Mouse (Mus musculus) urinary bladder, adult 2 months (tissue): ENCODE data around the gene Tenm4. TPM values are rescaled to one million over a fixed set of nuclear protein-coding genes. Genes with fewer than 3 reads are reported as not detected.
"Not testable (repeated sequence)": the region's sequence is repeated elsewhere in the genome, so short reads cannot be mapped to it uniquely, and the experiment has no call there.

Experiments
- DNase-seq: peaks from one replicate; pipeline ENCODE4 v3.0.0; 2022; ENCODE audit warnings: low spot score
- polyA plus RNA-seq: library from polyadenylated mRNA; depleted of rRNA; stranded (reverse); fragments of >200 nt; gene quantifications from 2 replicates; pipeline ENCODE4 v1.2.3, GENCODE M21; 2012

Tenm4 gene
- polyA plus RNA-seq, 1 experiment = 0.65 TPM

DNA sequence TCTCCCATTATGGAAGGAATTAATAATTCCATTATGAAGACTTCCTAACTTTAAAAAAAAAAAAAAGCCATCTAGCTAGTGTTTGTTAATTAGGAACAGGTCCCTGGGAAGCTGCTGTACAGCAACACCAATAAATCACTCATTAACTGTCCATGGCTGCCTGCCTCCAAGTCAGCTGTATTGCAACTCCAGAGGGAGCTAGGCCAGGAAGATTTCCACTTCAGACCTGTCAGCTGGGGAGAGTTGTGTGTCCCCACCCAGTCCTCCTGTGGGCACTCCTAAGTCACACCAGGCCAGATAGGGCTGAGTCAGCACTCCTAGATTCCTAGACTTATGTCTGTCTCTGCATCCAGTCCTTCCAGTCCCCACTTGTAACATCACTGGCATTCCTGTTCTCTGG lies 399.9 kb downstream of the Tenm4 start:
- no peak for DNase-seq

DNA sequence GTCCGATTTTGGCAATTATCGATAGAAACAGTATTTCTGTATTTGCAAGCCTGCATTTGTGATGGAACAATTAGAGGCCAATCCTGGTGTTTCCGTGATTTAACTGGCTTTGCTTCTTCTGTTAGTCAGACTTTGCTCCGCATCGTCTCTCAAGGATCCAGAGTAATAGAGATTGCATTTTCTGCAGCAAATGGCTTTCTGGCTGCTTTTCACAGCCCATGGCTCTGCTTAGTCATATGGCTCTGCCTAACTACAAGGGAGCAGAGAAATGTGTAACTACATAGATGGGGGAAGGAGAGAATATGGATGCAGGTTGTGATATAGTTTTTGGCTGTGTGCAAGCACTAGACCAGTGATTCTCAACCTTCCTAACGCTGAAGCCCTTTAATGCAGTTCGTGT lies 401.9 kb downstream of the Tenm4 start:
- no peak for DNase-seq

DNA sequence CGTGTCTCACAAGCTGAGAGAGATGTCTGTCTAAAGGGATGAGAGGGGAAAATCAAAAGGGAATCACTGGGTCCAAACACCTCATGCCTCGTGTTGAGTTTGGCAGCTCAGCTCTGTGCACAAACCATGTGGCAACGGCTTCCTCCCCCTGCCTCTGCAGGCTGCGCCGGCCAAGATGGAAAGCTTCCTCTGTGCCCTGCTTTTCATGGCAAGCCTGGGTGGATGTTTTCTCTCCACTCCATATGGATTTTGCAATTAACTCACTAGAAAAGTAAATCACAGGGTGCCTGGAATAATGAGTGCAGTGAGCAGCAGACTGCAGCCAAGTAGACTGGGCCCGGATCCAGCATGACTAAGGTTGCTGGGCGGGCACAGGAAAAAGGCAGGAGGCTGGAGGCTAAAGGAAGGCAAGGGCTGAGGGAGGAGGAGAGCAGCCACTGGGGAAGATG lies 404.2 kb downstream of the Tenm4 start:
- DNase-seq = peak; percentile 38

DNA sequence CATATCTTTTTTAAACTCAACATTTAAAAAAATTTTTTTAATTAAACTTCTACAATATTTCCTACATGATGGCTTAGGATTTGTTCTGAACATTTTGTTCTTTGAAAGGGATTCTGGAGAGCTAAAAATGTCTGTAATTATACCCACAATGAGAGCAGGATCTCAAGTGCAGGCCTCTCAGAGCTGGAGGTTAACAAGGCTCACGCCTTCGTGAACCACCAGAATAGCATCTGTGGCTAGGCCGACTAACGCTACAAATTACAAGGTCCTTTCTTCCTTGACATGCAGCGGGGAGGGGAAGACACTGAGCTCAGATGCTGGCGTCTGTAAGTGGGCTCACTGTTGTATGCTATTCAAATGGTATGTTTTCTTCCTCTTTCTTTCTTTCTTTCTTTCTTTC lies 411.7 kb downstream of the Tenm4 start:
- DNase-seq = no peak

DNA sequence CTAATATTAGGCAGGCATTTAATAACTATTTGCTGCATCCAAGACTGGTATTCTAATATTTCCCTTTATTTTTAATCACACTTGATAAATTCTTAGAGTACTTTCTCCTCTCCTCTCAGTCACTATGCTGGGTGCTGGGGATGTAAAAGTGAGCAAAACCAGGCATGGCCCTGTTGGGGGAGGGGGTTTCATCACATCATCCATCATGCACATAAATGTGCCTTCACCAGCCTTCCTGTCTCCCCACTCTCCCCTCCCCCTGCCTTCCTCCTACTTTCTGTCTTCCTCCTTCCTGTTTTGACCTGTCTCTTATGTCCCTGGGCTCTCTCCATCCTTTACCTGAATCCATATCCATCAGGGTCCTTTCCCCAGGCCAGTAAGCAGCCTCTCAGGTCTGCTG lies 416.4 kb downstream of the Tenm4 start:
- DNase-seq = no peak

DNA sequence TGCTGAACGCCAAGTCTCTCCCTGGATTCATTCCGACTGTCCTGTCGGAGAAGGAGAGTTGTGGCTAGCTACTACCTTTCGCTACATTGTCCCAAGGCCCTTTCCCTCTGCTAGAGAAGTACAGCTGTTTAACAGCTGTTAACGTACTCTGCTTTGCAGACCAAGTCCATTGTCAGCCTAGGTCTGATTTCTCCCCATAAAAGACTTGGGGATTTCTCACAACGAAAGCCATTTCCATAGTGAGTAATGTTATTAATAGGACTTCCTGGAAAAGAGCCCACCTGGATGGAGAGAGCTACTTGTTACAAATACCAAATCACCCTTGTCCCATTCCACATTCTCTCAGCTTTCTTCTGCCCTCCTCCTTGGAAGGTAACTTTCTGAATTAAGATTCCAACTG lies 417.5 kb downstream of the Tenm4 start:
- no peak for DNase-seq

DNA sequence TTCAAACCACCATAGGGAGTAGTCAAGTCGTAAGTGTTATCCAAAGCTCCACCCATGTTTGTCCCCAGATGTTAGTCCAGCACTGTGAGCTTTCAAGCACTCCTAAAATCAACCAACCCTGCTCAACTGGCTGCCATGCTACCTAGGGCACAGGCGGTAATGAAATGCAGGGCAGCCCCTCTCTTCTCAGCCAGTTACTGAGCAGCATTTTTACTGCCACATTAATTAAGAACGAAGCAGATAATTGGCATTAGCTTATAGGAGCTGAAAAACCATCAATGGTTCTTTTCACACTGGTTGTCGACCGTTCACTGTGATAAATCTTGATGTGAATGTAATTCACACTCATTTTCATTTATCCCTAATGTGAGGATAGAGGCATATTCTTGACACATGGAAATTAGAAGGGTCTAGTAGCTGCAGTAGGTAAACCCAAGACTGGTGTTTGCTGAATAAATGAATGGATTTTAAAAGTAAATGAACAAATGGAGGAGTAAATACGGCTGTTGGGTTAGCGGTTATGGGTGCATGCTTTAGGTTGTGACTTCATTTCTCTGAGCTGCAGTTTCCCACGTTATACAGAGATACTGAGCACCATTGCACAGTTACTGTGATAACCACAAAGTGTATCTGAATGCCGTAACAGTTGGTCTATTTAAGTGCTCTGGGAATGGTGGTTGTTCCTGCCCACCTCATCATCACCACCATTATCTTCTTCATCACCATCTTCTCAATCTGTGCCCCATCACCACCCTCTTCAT lies 424.7 kb downstream of the Tenm4 start:
- DNase-seq = no peak

DNA sequence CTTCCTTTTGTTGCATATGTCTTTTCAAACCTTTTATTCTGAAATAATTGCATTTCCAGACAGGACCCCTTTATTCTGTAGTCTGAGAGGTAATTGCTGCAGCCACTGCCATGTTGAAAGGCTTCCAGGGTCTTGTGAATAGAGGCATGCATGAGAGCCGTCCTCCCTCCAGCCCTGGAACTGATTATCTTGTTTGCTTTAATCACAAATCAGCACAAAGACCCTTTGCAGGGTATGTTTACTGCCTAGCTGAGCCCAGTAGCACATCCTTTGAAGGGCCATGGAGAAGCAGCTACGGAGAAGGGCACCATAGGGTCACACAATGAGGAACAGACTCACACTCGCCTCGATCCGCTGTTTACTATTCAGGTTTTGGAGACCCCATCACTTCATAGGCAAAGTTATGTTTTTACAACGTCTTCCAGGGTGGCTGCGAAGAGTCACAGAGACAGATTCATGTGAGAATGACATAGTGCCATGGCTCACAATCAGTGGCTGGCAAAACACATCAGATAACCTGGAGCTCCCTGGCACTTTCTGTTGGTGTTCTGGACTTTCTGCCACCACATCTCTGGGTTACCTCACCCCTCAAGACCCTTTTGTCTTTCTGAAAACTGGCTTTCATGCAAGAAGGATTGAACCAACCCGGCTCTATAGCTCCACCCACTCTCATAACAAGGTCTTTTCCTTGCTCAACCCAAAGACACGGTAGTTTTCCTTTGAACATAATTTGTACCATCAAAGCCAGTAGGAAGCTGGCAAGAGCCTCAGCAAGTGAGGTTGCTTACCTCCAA lies 425.6 kb downstream of the Tenm4 start:
- no peak for DNase-seq

DNA sequence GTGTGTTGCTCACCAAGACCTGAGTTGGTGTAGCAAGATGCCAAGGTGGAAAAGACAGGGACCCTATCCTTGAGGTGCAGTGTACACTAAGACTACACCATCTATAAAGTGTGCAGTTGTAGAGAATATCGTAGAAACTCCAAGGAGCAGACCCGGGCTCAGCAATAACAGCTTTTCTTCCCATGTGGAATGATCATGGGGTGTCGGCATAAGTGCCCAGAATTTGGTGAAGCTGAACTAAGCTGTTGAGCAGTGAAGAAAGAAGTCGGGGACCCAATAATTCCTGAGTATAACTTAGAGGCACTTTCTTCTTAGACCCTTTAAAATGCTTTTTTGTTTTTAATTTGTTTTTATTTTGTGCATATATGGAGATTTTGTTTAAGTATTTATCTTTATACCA lies 426.8 kb downstream of the Tenm4 start:
- no peak for DNase-seq

DNA sequence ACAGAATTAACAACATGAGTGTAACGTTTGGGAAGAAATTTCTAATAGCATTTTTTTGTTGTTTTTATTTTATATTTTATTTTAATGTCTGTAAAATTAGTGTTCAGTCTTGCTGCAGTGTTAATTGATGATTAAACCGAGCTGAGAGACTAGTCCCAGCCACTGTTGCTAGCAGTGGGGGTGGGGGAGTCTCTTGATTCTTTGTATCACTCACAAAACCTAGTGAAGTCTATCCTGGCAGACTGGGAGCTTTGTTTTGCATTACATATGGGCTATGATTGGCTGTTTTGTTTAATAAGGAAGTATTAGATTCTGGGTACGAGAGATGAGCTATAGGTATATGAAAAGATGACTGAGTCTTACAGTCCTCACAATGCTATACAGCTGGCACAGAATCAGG lies 428.0 kb downstream of the Tenm4 start:
- DNase-seq = no peak

DNA sequence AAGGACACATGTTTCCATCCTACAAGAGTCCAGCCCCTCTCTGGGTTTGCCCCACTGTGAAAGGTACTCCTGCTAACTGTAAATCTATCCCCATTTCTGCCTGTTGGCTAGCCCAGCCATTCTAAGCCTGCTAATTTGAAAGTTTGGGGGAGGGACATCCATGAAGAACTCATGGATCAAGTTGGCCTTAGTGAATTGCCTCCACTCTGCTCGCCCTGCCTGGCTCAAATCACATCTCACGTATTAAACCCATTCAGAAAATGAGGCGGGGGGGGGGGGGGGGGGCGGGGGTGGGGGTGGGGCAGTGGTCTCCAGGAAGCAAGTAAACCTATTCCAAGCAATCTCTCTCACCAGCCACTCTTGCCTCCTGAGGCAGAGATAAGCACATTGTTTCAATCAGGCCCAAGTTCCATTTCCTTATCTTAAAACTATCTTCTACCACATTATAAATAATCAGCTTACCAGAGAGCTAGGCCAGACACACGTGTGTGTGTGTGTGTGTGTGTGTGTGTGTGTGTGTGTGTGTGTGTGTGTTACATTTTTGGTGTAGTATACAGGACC lies 429.4 kb downstream of the Tenm4 start:
- DNase-seq = no peak

DNA sequence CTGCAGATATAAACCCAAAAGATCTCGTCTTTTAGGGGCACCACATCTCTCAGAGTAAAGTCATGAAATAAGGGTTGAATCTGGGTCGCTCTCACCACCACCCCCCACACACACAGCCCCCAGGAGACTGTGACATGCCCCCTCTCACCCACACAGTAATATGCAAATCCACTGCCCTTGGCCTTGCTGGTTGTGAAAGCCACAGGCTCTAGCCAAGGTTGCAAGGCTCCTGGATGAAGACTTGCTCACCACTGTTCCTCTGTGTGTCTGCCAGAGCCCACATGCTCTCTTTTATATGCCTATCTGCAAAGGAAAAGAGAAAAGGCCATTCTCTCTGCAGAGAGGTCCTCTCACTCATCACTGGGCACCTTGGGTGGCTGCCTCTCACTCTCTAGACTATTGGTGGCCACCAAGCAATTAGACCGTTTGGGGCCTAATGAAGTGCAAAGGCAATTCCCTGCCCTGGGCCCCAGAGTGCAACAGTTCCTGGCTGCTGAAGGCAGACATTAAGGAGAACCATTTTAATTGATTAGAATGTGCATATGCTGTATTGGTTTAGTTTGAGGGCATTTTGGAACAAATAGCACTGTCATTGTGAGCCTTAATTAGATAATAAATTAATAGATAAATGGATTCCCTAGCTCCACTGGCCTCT lies 433.2 kb downstream of the Tenm4 start:
- no peak for DNase-seq

DNA sequence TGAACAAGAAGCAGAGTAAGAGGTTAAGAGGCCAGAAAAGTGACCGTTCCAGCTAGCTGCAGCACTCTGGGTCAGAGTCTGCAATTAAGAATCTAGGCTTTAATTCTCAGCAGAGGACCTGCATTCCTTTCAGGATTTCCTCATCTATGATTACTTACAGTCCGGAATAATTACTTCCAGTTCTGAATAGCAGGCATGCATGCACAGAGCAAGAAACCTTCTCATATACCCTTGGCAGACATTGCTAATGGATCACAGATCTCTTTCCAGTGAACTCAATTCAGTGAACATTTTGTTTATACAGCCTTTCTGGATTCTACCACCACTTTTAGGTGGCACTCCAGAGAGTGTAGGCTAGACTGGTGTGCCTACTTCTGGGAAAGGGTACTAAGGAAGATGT lies 434.3 kb downstream of the Tenm4 start:
- DNase-seq = no peak

DNA sequence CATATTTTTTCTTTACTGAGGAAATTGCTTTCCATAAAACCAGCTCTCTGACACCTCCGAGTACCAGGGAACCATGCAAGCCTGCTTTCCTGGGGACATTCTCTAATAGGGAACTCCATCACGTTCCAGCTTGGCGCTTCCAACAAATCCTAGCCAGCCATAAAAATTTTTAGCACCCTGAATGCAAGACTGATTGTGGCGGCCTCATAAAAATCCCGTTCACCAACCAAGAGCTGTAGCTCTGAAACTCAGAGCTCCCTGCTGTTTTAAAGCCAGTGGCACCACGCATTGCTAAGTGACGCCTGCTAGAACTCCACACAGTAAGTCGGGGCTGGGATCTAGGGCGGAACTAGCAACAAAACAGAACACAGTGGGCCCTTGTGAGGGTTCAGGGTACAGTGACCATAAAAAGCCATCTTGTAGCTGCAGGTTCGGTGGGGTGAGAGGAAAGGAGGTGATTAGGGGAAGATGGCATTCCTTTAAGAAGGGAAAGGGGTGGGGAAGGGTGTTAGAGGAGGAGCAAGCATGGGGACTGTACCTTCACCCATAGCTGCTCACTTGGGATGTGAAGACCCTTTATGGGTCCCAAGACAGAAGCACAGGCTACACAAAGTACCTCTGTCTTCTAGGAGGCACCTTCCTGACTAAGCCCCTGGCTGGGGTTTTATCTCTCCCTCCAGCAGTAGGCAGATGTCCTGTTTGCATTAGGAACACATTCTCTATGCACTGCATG lies 439.0 kb downstream of the Tenm4 start:
- no peak for DNase-seq

DNA sequence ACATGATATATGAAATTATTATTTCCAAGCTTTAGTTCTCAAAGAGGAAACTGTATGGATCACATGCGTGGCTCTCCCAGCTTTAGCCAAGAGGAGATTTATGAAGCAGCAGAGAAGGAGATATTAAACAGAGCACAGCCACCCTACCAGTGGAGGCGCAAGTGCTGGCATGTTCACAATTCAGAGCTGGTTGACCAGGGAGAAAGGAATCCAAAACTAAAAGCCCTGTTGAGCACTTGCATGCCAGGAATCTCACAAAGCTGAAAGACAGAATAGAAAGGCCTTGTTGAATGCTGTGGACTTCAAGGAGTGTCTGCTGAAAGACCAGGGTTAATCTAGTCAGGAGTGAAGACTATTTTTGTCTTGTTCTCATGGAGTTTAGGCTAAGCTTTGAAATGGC lies 446.3 kb downstream of the Tenm4 start:
- DNase-seq = no peak

DNA sequence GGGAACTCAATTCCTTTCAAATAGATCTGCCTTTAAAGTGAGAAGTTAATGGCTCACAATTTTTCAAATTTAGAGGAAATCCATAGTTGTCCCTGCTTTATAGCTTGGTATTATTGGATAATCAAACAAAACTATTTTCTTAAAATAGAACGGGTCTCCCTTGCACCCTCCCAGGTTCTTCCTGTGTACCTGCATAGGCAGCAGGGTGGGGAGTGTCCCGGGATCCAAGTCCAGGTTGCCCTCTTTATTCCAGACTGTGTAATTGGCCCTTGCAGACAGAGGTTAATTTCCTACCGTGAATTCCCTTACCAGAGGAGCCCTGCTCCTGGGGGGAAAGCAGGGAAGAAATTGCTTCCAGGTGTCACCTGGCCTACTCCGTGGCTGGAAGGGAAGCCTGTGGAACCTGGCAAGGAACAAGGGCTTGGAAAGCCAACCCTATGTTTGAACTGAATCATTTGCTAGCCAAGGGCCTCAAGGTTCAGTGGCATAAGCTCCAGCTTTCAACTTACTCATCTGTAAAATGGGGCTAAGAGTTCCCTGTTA lies 449.0 kb downstream of the Tenm4 start:
- DNase-seq = no peak

DNA sequence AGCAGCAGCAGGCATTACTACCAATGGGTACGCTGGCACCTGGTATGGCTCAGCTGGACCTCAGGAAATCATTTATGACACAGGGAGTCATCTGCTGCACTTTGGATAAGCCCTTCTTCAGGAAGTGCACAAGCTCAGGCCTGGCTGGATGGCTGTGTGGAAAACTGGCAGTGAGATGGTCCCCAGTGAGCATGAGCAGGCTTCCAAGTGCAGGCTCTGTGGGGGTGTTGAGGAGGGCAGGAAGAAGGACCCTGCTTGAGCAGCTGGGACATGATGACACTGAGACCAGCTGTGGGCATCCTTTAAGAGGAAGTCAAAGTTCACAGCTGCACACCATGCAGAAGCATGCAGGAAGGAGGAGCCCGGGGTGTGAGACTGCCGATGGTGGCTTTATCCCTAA lies 455.3 kb downstream of the Tenm4 start:
- no peak for DNase-seq

DNA sequence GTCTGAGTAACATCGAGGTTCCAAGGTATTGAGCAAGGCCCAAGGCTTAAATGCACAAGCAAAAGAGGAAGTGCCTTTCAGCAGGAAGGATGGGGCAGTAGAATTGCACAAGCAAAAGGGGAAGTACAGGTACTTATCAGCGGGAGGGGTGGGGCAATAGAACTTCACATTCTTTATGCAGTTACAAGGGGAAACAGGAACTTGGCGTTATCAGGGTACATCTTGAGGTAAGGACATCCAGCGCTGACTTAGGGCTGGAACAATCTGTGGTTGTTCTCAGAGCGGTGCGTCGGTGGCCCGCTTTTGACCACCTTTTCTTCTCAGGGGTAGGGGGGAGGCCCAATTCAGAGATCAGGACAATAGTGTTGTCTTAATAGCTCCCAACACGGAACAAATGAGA lies 459.5 kb downstream of the Tenm4 start:
- DNase-seq = not testable (repeated sequence)

DNA sequence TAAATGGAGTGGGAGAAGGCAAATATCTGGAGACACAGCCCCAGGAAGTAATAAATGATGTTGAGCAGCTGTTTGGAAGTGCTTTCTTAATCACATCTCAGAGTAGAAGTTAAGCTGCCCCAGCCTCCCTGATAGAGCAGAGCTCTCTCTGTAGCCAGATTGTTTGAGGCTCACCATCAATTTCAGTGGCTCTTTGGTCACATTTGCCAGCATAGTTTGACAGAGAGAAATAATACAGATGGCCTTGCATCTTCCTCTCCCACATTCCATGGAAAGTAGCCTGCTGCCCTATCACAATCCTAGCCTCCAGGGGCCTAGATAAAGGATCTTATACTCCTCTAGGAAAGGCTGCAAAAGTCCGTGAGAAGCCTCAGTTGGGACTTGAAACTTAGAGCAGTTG lies 462.0 kb downstream of the Tenm4 start:
- DNase-seq = no peak

DNA sequence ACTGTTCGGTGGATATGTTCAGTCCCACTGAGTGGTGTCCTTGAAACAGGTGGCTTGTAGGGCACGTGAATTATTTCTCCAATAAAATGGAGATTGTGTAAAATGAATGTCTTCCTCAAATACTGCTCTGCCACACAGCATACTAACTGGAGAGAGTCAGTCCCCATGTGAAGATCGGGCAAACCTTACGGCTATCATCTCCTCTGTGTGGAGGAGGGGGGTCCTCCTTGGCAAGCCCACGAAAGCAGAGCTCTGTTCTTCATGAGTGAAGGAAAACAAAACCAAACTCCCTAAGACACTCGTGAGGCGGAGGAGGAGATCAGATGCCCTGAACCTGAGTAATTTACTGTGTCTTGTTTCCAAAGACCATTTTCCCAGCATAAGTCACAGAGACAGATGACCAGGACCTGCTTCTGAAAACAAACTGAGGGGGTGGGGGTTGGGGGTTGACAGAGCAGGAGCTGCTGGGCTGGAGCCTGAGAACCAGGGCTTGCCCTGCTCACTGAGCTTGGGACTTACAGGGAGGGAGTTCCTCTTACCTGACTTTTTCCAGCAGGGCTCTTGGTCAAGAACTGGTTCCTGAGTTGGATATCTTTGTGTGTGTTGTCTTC lies 464.9 kb downstream of the Tenm4 start:
- DNase-seq = no peak
